Mouse (Mus musculus) cortical plate, adult 2 months (tissue): Measurements from ENCODE around the gene Ptprm. TPM values are rescaled to one million over a fixed set of nuclear protein-coding genes. Genes with fewer than 3 reads are reported as not detected.

Experiments used
- H3K27ac ChIP-seq: fragments of 200-500 bp; 2 replicates; pipeline ENCODE4 v1.5.1; 2012; ENCODE audit warnings: low read length, control low read depth, inconsistent platforms; ENCODE audit not compliant: insufficient read depth
- H3K4me1 ChIP-seq: fragments of 200-500 bp; 2 replicates; pipeline ENCODE4 v1.6.1; 2011; ENCODE audit warnings: low read length; ENCODE audit not compliant: control insufficient read depth, insufficient read depth
- H3K4me3 ChIP-seq: fragments of 200-500 bp; 2 replicates; pipeline ENCODE4 v1.5.1; 2011; ENCODE audit warnings: mild to moderate bottlenecking, low read length, control low read depth; ENCODE audit not compliant: insufficient read depth
- CTCF ChIP-seq: fragments of 200-500 bp; IDR thresholded peaks from 2 replicates; pipeline ENCODE4 v1.5.1; 2011; ENCODE audit warnings: mild to moderate bottlenecking, control low read depth, low read length; ENCODE audit not compliant: insufficient read depth; ENCODE audit errors: extremely low read depth
- POLR2A ChIP-seq: fragments of 200-500 bp; IDR thresholded peaks from 2 replicates; pipeline ENCODE4 v1.6.1; 2011; ENCODE audit warnings: mild to moderate bottlenecking, low read length, control low read depth; ENCODE audit not compliant: insufficient read depth; ENCODE audit errors: extremely low read depth
- polyA plus RNA-seq: library from polyadenylated mRNA; depleted of rRNA; stranded (reverse); fragments of >200 nt; gene quantifications from 2 replicates; pipeline ENCODE4 v1.2.3, GENCODE M21; 2012

The Ptprm gene
- polyA plus RNA-seq, 1 experiment: 21.8 TPM

DNA sequence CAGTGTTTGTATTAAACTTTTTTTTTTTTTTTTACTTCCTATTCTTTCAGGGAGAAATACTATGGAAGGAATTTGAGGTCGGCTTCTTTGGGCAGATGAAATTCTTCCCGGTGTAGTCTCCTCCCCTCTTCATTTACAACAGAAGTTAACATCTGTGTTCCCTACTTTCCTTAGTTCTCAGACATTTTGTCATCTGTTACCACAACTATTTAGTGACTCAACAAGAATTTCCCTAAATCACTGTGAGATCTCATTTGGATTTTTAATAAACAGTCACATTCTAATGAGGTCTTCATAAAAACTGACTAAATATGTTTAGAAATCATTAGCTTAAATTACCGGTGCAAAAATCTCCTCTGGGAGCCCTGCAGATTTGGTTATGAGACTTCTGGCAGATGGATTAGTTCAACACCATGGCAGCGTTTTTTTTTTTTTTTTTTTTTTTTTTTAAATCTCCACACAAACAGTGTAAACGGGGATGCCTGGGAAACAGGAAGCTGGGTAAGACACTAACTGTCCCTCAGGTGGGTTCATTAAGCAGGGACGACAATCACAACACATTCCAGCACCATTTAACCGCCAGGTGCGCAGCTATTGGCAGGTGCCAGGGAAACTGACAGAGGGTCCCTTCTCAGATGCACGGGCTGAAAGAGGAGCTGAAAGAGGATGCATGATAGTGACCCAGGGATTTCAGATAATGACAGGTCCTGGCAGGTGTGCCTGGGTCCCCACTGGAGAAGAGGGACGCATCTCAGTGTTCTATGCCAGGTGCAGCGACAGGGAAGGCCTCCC is 633.9 kb downstream of the Ptprm start:
- H3K27ac ChIP-seq: no peak overlapping the region
- TF ChIP-seq POLR2A: no peak
- TF ChIP-seq CTCF: no peak

DNA sequence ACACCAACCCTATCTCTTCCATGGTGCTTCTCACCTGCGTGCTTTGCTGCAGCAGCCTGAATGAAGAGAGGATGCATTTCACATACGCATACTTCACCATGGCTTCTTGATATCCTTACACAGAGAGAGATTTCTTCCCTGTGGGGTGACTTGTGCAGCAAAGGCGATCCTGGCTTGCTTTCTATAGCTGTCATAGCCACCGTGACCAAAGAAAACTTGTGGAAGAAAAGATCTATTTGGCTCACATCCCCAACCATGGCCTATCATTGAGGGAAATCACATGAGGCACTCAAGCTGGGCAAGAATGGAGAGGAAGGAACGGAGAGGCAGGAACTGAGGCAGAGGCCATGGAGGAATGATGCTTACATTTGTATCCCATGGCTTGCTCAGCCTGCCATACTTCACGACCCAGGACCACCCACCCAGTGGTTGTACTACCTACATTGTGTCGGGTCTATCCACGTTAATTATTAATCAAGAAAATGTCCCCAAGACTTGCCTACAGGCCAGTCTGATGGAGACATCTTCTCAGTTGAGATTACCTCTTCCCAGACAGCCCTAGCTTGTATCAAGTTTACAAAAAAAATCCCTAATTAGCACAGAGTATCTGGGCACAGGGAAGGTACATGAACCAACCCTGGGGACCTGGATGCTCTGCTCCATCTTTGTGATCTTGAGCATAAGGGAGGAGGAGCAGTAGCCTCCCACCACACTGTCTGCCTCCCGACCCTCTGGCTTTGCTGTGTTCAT is 641.6 kb downstream of the Ptprm start:
- TF ChIP-seq CTCF (no peak), POLR2A (no peak)
- Histone ChIP-seq H3K4me1 (no peaks in the 10 kb centered on the region), H3K27ac (no peak overlapping the region), H3K4me3 (no peak overlapping the region)

More for the DNA sequence above, 633.9 kb downstream of the Ptprm start:
- H3K4me3 ChIP-seq: no peak overlapping the region
- no peaks in the 10 kb centered on the region for H3K4me1 ChIP-seq

DNA sequence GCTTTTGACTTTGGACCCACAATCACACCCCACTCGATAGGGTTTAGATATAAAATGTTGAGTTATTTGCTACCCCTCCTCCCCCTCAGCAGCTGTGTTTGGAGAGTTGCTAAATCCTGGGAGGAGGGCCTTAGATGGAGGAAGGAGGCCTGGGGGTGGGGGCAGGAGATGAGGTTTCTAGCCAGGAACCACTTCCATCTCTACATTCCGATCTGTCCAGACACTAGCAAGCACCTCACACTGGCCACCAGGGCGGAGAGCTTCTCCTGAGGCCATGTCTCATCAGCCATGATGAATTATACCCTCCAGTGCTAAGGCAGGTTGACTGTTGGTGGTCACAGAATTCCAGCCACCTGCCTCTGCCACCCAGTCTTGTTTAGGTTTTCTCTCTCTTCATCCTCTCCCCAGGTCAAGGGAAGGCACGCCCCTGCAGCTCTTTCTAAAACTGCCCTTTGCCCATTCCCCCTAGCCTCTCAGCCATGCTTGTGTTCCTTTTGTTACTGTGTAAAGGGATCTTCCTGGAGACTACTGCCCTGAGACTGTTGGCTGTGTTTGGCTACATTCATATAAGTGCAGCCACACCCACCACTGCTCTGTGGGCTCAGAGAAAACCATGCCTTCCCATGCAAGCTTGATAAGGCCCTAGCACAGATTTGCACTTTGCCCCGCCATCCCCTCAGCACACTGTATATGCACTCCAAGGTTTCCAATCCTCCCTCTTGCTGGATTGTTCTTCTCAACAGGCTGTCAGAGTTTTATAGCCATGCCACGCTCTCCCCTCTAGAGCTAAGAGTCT is 642.8 kb downstream of the Ptprm start:
- Histone ChIP-seq H3K27ac (no peak overlapping the region), H3K4me1 (no peaks in the 10 kb centered on the region), H3K4me3 (no peak overlapping the region)
- no peak for TF ChIP-seq POLR2A
- TF ChIP-seq CTCF: no peak

DNA sequence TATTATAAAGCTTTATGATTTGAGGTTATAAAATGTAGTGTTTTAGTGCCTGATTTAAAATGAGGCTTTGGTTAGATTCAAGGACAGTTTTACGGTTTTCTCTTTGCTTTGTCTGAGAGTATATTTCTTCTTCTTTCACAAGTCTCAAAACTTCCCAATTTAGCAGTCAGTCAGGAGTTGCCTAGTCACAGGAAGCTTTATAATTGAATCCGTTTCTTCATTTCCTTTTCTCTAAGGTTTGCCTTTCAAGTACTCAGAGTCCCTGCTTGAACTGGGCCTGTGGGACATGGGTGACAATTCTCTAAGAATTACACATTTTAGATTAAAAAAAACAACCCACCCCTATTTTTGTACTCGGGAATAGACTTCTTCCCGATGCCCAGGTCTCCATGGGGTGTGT is 643.7 kb downstream of the Ptprm start:
- H3K27ac ChIP-seq: peak overlapping the region; percentile 30; the same call in 1 of the 2 replicates
- H3K4me1 ChIP-seq: no peaks in the 10 kb centered on the region
- TF ChIP-seq POLR2A (no peak), CTCF (no peak)
- H3K4me3 ChIP-seq: no peak overlapping the region

GRCm38 (mm10) chr17:66708748-66709147 is 645.5 kb downstream of the Ptprm start:
- TF ChIP-seq CTCF (no peak), POLR2A (no peak)
- Histone ChIP-seq H3K4me1 (no peaks in the 10 kb centered on the region), H3K4me3 (no peak overlapping the region), H3K27ac (no peak overlapping the region)

DNA sequence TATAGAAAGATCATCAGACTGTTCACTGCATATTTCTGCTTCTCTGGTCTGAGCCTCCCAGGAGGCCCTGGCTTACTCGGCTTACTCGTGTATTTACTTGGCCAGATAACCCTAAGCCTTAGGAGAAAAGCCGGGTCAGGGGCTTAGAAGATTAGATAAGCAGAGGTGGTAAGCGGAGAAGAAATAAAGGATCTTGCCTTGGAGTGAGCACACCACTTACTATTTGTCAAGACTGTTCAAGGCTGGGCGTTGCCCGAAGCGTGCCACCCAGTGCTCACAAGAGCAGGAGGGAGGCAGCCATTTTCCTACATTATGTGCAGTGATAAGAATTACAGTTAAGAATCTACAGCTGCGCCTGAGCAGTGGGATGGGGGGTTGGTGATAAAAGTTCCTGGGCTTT is 646.6 kb downstream of the Ptprm start:
- no peak for TF ChIP-seq POLR2A
- TF ChIP-seq CTCF: no peak
- no peak overlapping the region for H3K4me3 ChIP-seq
- no peaks in the 10 kb centered on the region for H3K4me1 ChIP-seq
- no peak overlapping the region for H3K27ac ChIP-seq

DNA sequence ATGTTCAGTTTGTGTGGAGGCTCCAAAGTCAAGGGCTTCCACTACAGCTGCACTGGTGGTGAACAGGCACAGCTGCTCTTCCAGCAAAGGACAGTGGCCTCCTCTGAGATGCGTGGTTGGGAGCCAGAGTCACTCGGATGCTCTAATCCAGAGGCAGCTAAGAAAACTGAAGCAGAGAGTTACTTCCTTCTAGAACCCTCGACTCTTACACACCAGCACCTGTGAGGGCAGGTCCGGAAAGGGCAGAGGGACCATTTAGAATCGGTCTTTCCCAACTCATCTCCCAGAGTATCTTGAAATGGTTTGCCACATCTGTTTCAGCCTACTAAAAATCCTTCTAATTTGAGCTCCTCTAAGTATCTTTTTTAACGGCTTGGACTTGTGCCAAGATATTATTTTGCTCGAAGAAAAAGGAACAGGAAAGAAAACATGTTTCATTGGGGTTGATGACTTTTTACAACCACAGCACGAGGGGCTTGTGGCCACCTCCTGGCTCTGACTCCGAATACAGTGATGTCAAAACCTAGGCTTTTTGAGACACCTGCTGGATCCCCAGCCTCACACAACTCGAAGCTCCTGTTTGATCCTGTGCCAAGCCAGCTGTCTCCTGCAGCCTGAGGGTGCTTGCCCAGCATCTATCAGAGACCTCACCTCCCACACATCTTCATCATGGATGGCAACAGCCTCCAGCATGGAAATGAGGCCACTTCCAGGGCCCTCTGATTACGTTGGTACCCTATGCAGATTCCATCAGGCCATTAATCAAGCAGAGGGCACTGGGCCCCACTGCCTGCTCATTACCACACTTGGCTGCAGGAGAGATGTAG is 652.7 kb downstream of the Ptprm start:
- Histone ChIP-seq H3K4me3 (no peak overlapping the region), H3K4me1 (no peaks in the 10 kb centered on the region)
- TF ChIP-seq POLR2A (no peak), CTCF (no peak)

GRCm38 (mm10) chr17:66699896-66700295 is 654.4 kb downstream of the Ptprm start:
- Histone ChIP-seq H3K4me3 (no peak overlapping the region), H3K4me1 (no peaks in the 10 kb centered on the region), H3K27ac (no peak overlapping the region)
- TF ChIP-seq CTCF: no peak
- no peak for TF ChIP-seq POLR2A

More for the DNA sequence above, 652.7 kb downstream of the Ptprm start:
- H3K27ac ChIP-seq: no peak overlapping the region

DNA sequence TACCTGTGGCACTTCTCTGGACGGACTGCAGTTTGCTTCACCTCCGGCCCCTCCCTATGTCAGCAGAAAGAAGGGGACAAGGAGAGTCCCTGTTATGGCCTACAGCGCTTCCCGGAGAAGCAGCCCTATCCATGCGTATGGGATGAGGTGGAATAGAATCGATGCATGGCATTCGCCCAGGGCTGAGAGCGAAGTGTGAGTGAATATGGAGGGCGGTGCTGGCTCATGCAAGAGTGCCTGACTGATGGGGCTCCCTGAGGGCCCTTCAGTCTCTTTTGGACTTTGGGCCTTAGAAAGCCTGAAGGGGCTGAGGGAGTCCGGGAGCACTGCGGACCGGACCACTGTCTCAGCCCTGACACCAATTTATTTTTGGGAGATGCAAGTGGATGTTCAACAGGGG is 656.6 kb downstream of the Ptprm start:
- TF ChIP-seq POLR2A (no peak), CTCF (no peak)
- Histone ChIP-seq H3K4me3 (no peak overlapping the region), H3K27ac (no peak overlapping the region), H3K4me1 (no peaks in the 10 kb centered on the region)

- TF ChIP-seq POLR2A (no peak), CTCF (no peak)
- H3K27ac ChIP-seq: no peak overlapping the region
- no peaks in the 10 kb centered on the region for H3K4me1 ChIP-seq
- no peak overlapping the region for H3K4me3 ChIP-seq
Measured at GRCm38 (mm10) chr17:66696531-66697172, 657.6 kb downstream of the Ptprm start.
